Mouse (Mus musculus) kidney, postnatal 25 days (tissue): ENCODE measurements at regions not wholly inside any gene's neighbourhood (a gene's known extent, or its start where the extent isn't known, plus 50 kb on each side); places are given as distances from the start of the nearest gene placed in this dataset.

Experiments
- DNase-seq, 2 experiments: peaks; one replicate each; pipeline ENCODE4 v3.0.0; 2021; ENCODE audit warnings: mixed read lengths in 2 of 2

GRCm38 (mm10) chr5:75880088-75880684, 98.1 kb downstream of the Kdr start:
- peak; percentile 23 to 40 for DNase-seq

GRCm38 (mm10) chr5:75878361-75878760, 99.9 kb downstream of the Kdr start:
- DNase-seq, result peak; percentile 65 to 67

DNA sequence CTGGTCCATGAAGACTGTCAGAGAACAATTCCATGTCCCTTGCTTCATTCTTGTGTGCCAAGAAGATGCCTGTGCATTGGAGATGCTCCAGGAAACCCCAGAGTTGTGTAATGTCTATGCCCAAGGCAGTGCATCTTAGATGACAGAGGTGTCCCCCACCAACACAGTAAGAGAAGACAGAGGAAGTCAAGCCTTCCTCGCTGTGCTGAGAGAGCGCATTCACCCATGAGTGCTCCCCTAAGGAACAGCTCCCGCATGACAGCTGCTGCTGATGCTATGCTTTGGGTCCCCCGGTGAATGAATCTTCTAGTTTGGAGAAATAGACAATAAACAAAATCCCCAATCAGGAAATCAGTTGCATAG, 100.7 kb downstream of the Kdr start:
- DNase-seq, result peak in 1 of 2 experiments; percentile 8

DNA sequence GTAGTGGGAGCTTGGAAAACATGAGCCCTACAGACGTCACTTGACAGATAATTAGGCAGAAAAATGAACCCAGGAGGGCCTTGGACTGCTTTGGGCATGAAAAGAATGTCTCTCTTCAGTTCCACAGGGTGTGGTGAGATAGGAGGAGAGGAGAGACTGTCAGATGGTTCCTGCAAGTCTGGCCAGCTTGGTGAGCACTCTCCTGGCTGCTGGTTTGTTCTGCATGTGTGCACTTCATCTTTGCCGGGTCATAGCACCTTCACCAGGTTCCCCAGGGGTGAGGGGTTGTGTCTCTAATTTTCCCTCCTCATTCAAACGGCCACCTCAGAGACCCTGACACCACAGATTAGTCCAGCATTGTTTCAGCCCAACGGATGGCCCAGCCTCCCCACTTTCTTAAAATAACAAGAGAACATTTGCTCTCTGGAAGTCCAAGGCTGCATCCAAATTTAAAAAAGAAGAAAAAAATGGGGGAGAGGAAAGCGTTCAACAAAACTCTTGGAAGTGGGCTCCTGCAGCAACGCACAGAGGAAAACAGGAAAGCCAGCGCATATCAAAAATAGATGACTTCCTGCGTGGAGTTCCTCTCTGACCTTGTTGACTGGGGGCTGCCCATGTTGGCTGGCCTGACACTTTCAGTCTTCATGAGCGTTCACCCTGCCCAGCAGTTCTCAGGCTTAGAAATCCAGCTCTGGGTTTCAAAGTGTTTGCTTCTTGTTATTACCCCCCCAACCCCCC, 101.2 kb downstream of the Kdr start:
- DNase-seq, result peak; percentile 30 to 78

DNA sequence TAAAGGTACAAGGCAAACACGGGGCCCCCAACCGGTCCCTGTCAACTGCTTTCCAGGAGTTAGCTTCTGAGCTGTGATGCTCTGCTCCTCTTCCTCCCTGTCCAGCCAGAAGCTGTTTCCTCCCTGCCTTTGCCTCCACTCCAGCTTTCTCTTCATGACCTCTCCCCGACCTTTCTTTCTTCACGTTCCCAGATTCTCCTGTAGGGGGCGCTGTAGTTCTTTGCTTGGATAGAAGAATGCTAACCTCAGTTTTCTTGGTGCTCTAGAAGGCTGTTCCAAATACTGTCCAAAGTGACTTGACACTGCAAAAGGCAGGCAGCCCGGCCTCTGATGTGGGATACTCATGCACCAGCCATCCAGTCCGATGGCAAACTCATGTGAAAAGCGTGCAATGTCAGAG, 107.1 kb downstream of the Kdr start:
- DNase-seq, result peak; percentile 66 to 80

DNA sequence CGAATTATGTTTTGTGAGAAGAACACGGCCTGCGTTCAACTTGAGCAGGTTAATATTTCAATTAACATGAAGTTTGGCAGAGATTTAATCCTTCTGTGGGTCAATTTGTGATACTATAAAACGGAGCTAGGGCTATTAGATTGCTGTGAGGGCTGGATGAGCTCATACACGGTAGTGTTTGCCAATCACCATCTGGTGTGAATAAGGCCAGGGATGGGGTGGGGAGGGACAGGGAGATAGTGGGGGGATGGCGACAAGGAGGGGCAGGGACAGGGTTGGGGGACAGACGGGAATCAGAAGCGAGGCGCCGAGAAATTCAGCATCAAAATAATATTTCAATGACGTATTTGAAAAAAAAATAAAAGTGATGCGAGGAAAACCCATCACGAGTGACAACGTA, 107.6 kb downstream of the Kdr start:
- no peak for DNase-seq

DNA sequence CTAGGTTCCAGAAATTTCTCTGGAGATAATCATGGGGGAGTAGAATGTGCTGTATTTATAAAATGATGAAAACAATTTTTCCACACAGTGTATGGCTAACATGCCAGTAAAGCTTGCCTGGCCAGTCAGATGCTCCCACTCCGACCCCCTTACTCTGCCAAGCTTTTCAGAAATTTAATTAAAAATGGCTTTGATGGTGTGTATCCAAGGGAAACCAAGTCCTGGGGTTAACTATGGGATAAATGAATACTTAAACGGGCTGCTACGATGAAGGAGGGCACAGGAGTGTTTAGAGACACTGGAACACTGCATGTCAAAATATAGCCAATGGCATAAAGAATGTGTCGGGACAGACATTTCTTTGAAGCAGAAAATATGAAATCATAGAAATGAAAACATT, 108.7 kb downstream of the Kdr start:
- DNase-seq, result no peak

GRCm38 (mm10) chr5:75865096-75865495, 113.2 kb downstream of the Kdr start:
- no peak for DNase-seq

DNA sequence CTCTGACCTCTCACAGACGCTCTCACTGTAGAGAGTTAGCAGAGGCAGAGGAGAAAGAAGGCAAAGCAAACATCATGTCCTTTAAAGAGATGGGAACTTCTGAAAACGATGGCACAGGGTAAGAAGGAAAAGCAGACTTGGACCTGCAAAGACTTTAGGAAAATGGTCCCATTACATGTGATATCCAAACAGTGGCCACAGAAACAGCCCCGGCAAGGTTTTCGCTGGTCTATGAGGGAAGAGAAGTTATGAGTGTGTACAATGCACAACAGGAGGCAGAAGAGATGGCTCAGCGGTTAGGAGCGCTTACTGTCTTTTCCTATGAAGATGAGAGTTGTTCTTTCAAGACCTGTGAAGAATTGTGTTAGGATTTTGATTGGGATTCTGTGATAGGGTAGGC, 114.9 kb downstream of the Kdr start:
- no peak for DNase-seq

GRCm38 (mm10) chr5:75862630-75862991, 115.6 kb downstream of the Kdr start:
- peak; percentile 60 to 77 for DNase-seq

- no peak for DNase-seq
Measured at GRCm38 (mm10) chr5:75861916-75862629, 116.2 kb downstream of the Kdr start.

GRCm38 (mm10) chr5:75859316-75859836, 118.9 kb downstream of the Kdr start:
- DNase-seq, result no peak

DNA sequence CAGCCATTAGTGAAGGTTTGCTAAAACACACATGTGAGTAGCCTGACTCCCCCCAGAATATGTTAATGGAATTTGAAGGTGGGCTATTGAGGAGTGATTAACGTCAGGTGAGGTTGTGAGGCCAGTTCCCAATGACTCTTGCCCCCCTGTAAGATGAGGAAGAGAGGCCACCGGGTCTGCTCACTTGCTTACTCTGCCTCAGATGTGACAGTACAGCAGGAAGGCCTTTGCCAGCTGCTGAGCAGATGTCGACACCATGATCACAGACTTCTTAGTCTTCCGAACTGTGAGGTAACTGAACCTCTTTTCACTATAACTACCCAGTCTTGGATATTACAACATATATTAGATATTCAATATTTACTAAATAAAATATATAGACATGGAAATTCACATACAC, 127.4 kb downstream of the Kdr start:
- DNase-seq, result no peak

- DNase-seq, result no peak
Measured at GRCm38 (mm10) chr5:75847966-75848365, 130.3 kb downstream of the Kdr start.

DNA sequence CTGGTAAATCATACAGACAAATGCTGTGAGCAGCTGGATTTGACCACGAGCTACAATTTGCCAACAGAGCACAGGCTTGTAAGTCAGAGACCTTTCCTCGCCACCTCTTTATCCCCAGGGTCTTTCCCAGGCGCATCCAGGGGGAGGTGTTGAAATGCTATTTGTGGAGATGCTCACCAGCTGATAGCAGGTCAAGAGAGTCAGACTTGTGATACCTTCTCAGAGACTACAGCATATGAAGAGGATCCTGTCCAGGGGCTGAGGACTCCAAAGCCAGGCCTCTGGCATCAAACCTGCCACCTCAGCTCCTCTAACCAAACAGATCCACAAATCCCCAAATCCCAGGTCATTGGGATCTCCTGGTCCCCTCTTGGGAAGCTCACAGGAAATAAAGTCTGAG, 130.9 kb downstream of the Kdr start:
- DNase-seq, result no peak

DNA sequence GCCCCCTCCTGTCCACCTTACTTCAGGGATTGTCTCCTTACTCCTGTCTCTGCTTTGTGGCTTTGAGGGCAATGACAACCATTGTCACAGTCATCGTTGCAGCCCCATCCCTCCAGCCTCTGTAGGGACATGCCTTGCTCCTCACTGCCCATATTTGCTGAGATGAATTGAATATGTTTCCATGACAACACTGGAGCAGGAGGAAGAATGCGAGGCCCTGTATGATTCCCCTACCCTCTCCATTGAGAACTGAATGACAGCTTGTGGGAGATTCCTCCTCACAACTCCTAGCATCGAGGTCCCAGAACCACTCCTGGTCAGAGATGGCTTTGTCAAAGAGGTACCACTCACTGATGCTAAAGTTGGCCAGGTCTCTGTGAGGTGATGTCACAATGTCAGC, 132.2 kb downstream of the Kdr start:
- DNase-seq, result no peak

GRCm38 (mm10) chr5:75843807-75844206, 134.5 kb downstream of the Kdr start:
- DNase-seq, result no peak

- no peak for DNase-seq
Measured at GRCm38 (mm10) chr5:75840421-75840820, 137.8 kb downstream of the Kdr start.

- DNase-seq, result peak; percentile 58 to 87
Measured at GRCm38 (mm10) chr5:75835556-75835961, 142.7 kb downstream of the Kdr start.

GRCm38 (mm10) chr5:75834766-75835555, 143.3 kb downstream of the Kdr start:
- peak; percentile 45 to 61 for DNase-seq

DNA sequence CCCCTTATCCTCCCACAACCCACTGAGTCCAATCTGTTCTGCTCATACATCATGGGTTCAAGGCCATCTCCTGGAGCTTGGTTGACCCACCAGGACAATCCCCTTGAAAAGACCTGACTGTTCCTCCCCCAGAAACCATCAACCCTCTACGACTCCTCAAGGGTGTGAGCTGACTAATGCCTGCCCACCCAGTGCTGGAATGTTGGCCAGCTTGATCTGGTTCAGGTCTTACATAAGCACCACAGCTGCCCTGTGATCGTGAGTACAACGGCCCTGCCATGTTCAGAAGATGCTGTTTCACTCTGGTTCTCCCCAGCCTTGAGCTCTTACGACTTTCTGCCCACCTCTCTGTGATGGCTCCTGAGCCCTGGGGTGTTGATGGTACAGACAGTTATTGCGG, 145.9 kb downstream of the Kdr start:
- DNase-seq, result no peak

- DNase-seq, result peak in 1 of 2 experiments; percentile 18
Measured at GRCm38 (mm10) chr5:75829850-75830625, 148.2 kb downstream of the Kdr start.
